Mouse (Mus musculus) lung, adult 2 months (tissue): ENCODE data around the gene Dyrk3.

Source experiments
- CTCF ChIP-seq: fragments of 200-500 bp; IDR thresholded peaks from 2 replicates; pipeline ENCODE4 v1.5.1; 2011; ENCODE audit warnings: mild to moderate bottlenecking, low read length, control low read depth; ENCODE audit not compliant: insufficient read depth
- POLR2A ChIP-seq: fragments of 200-500 bp; IDR thresholded peaks from 2 replicates; pipeline ENCODE4 v1.6.1; 2011; ENCODE audit warnings: low read depth, mild to moderate bottlenecking, control low read depth, low read length, borderline replicate concordance; ENCODE audit errors: extremely low read depth

GRCm38 (mm10) chr1:131173001-131173400 lies 34.9 kb upstream of the Dyrk3 start:
- peak; percentile 62; the same call in 1 of the 2 replicates for TF ChIP-seq POLR2A
- no peak for TF ChIP-seq CTCF
